Mouse (Mus musculus): ENCODE measurements around the gene Cnn3.
A peak's percentile ranks its signal among the peaks of the same experiment; 100 is the strongest.

The Cnn3 gene

GRCm38 (mm10) chr3:121418850-121419435 is 7.4 kb upstream of the Cnn3 start:
- DNase-seq (ENCODE audit: low spot score) = no peak

- no peak for DNase-seq (ENCODE audit: low spot score)
Observed at GRCm38 (mm10) chr3:121422405-121422804, 3.9 kb upstream of the Cnn3 start.

- DNase-seq (ENCODE audit: low spot score) = peak; percentile 56
Observed at GRCm38 (mm10) chr3:121426621-121427519, 573 bp downstream of the Cnn3 start.

- no peak for DNase-seq (ENCODE audit: low spot score)
Observed at GRCm38 (mm10) chr3:121427520-121427908, 1.2 kb downstream of the Cnn3 start.

- DNase-seq (ENCODE audit: low spot score) = no peak
Observed at GRCm38 (mm10) chr3:121428230-121428629, 1.9 kb downstream of the Cnn3 start.

GRCm38 (mm10) chr3:121428696-121429259 is 2.5 kb downstream of the Cnn3 start:
- no peak for DNase-seq (ENCODE audit: low spot score)

GRCm38 (mm10) chr3:121429469-121429868 is 3.2 kb downstream of the Cnn3 start:
- DNase-seq (ENCODE audit: low spot score) = no peak

GRCm38 (mm10) chr3:121430289-121430936 is 4.1 kb downstream of the Cnn3 start:
- no peak for DNase-seq (ENCODE audit: low spot score)

- DNase-seq (ENCODE audit: low spot score) = no peak
Observed at GRCm38 (mm10) chr3:121433359-121433758, 7.1 kb downstream of the Cnn3 start.

- DNase-seq (ENCODE audit: low spot score) = no peak
Observed at GRCm38 (mm10) chr3:121433968-121434533, 7.8 kb downstream of the Cnn3 start.

GRCm38 (mm10) chr3:121435296-121435695 is 9.0 kb downstream of the Cnn3 start:
- DNase-seq (ENCODE audit: low spot score) = no peak

- DNase-seq (ENCODE audit: low spot score) = no peak
Observed at GRCm38 (mm10) chr3:121437070-121437469, 10.8 kb downstream of the Cnn3 start.

- no peak for DNase-seq (ENCODE audit: low spot score)
Observed at GRCm38 (mm10) chr3:121437996-121438395, 11.7 kb downstream of the Cnn3 start.

GRCm38 (mm10) chr3:121439623-121440161 is 13.4 kb downstream of the Cnn3 start:
- no peak for DNase-seq (ENCODE audit: low spot score)

GRCm38 (mm10) chr3:121441504-121441903 is 15.2 kb downstream of the Cnn3 start:
- DNase-seq (ENCODE audit: low spot score) = no peak

- DNase-seq (ENCODE audit: low spot score) = no peak
Observed at GRCm38 (mm10) chr3:121442288-121442687, 16.0 kb downstream of the Cnn3 start.

- no peak for DNase-seq (ENCODE audit: low spot score)
Observed at GRCm38 (mm10) chr3:121443861-121444271, 17.6 kb downstream of the Cnn3 start.

GRCm38 (mm10) chr3:121444414-121444813 is 18.1 kb downstream of the Cnn3 start:
- no peak for DNase-seq (ENCODE audit: low spot score)

GRCm38 (mm10) chr3:121446454-121446853 is 20.2 kb downstream of the Cnn3 start:
- DNase-seq (ENCODE audit: low spot score) = no peak

GRCm38 (mm10) chr3:121448029-121448468 is 21.8 kb downstream of the Cnn3 start:
- no peak for DNase-seq (ENCODE audit: low spot score)

- no peak for DNase-seq (ENCODE audit: low spot score)
Observed at GRCm38 (mm10) chr3:121448606-121449005, 22.3 kb downstream of the Cnn3 start.

- DNase-seq (ENCODE audit: low spot score) = no peak
Observed at GRCm38 (mm10) chr3:121449527-121449926, 23.2 kb downstream of the Cnn3 start.
